Mouse (Mus musculus) intestine, embryonic 14.5 days (tissue): ENCODE data around the gene Cldn24. TPM values are rescaled to one million over a fixed set of nuclear protein-coding genes. Genes with fewer than 3 reads are reported as not detected.
"Not testable (repeated sequence)": the region's sequence is repeated elsewhere in the genome, so short reads cannot be mapped to it uniquely, and the experiment has no call there.

Experiments used
- ATAC-seq: fragments of 200-750 bp; cut with Nextera tagmentation; replicated peaks from 2 replicates; pipeline ENCODE4 v1.8.0; 2017; ENCODE audit warnings: low read depth, moderate number of reproducible peaks, moderate TSS enrichment, moderate library complexity; ENCODE audit not compliant: low FRiP score, low TSS enrichment
- DNase-seq: peaks from one replicate; pipeline ENCODE4 v3.0.0-alpha.2; 2018; ENCODE audit warnings: low spot score
- H3K27ac ChIP-seq: fragments of 300-500 bp; sonication (generic); 2 replicates; pipeline ENCODE4 v1.5.1; 2014; ENCODE audit warnings: low read depth, mild to moderate bottlenecking, control low read depth
- H3K27me3 ChIP-seq: fragments of 300-500 bp; sonication (generic); replicated peaks from 2 replicates; pipeline ENCODE4 v1.6.1; 2014; ENCODE audit warnings: low read length, control low read depth; ENCODE audit not compliant: control insufficient read depth, insufficient read depth
- H3K36me3 ChIP-seq: fragments of 300-500 bp; sonication (generic); 2 replicates; pipeline ENCODE4 v1.6.1; 2014; ENCODE audit warnings: low read length, control low read depth; ENCODE audit not compliant: control insufficient read depth, insufficient read depth
- H3K4me1 ChIP-seq: fragments of 300-500 bp; sonication (generic); replicated peaks from 2 replicates; pipeline ENCODE4 v1.6.1; 2014; ENCODE audit warnings: low read length, control low read depth, mixed read lengths; ENCODE audit not compliant: control insufficient read depth, insufficient read depth
- H3K4me2 ChIP-seq: fragments of 300-500 bp; sonication (generic); 2 replicates; pipeline ENCODE4 v1.6.1; 2014; ENCODE audit warnings: low read length
- H3K4me3 ChIP-seq: fragments of 300-500 bp; sonication (generic); 2 replicates; pipeline ENCODE4 v1.5.1; 2014; ENCODE audit warnings: low read depth, low read length, control low read depth, mixed read lengths
- H3K9ac ChIP-seq: fragments of 300-500 bp; sonication (generic); 2 replicates; pipeline ENCODE4 v1.6.1; 2014; ENCODE audit warnings: mild to moderate bottlenecking, low read length
- H3K9me3 ChIP-seq: fragments of 300-500 bp; sonication (generic); 2 replicates; pipeline ENCODE4 v1.6.1; 2016; ENCODE audit warnings: low read length, control low read depth; ENCODE audit not compliant: control insufficient read depth
- WGBS: fragments of 180-500 bp; shearing (Covaris S2); extraction: QIAGEN DNeasy Blood & Tissue Kit; methylation state at CpG from one replicate; pipeline ENCODE4 v1.1.7; 2014; 5-methylcytosine and 5-hydroxymethylcytosine counted together
- polyA plus RNA-seq: library from polyadenylated mRNA; unstranded; fragments of >200 nt; fragmentation: Nextera tagmentation; extraction: Ambion mirVana; gene quantifications from 2 replicates; pipeline ENCODE4 v1.2.1, GENCODE M21; 2014

Cldn24 gene
- polyA plus RNA-seq, 1 experiment from 2014 or later = not detected

DNA sequence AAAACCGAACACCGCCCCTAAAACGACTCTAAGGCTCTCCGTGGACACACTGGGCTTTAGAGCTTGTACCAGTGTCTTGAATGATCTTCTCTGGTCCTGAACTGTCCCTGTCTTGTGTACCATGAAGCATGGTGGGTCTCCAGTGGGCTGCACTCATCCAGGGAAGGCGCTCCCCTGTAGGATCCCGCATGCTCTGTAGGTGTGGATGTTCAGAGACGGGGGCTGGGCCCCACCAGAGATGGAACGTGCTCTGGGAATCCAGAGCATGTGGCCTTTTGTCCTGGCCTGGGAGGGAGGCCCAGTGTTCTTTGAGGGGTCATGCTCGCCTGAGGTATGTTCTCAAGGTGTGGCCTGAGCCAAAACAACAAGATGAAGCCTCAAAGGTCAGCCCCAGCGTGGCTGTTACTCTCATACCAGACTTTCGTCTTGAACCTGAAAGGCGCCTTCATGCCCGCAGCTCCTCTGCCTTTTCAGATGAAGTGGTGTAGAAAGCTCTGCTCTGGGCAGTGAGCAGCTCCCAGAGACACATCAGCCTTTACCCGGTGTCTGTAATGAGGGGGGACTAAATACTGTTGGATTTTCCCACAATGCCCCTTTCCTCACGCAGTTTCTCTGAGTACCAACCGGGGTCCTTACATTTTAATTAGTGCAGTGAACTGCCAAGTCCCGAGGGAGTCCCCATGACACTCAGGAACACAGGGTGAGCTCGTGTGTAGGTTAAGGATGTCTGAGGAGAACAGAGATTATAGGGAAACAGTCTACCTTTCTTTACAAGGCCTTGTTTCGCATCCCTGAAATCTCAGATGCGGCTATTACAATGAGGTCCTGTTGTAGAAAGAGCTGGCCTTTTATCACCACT is 800 bp upstream of the Cldn24 start:
- ATAC-seq = no peak
- no peak overlapping the region for H3K4me3 ChIP-seq
- no peaks in the 10 kb centered on the region for H3K27me3 ChIP-seq
- no peaks in the 10 kb centered on the region for H3K36me3 ChIP-seq
- H3K27ac ChIP-seq = no peak overlapping the region
- WGBS = 85% methylated on average over 20 of the region's 20 CpGs
- no peak overlapping the region for H3K9ac ChIP-seq
- no peak for DNase-seq
- H3K4me2 ChIP-seq = no peak overlapping the region
- H3K9me3 ChIP-seq = no peaks in the 10 kb centered on the region
- 0 out of 2 replicates have a peak, but pooled peaks cover 4% of the 10 kb centered on the region for H3K4me1 ChIP-seq

DNA sequence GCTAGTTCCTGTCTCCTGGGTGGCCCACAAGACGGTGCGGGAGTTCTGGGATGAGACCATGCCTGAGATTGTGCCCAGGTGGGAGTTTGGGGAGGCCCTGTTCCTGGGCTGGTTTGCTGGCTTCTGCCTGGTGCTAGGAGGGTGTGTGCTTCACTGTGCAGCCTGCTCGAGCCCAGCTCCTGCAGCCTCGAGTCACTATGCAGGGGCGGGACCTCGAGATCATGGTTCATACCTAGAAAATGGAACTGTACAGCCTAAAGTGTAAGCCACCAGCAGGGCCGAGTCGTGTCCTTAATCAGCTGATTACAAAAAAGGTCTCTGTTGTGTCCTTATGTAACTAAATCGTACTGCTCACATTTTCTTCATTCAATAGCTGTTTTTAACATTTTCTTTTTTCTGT is 598 bp downstream of the Cldn24 start:
- not testable (repeated sequence) for H3K9ac ChIP-seq, H3K27me3 ChIP-seq, DNase-seq, H3K4me2 ChIP-seq, H3K4me3 ChIP-seq, ATAC-seq, H3K36me3 ChIP-seq, H3K9me3 ChIP-seq, H3K27ac ChIP-seq, H3K4me1 ChIP-seq
- WGBS = 80% methylated on average over 7 of the region's 9 CpGs

DNA sequence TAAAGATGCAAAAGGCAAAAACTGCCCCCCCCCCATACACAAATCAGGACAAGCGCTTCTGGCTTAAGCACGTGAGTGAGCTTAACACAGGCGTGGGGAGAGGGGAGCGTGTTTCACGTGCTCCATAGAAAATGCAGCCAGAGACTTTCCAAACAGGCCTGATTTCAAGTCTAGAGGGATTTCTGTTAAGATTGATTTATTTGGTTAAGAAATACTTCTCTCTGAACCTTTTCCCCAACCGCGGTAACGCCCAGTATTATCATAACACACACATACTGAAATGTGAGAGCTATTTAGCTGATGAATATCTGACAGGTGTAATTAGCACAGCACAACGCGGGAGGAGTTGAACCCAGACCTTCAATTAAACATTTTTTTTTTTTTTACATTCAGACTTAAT is 1.8 kb downstream of the Cldn24 start:
- Histone ChIP-seq H3K27ac (no peak overlapping the region), H3K4me3 (no peak overlapping the region), H3K9me3 (no peaks in the 10 kb centered on the region), H3K9ac (no peak overlapping the region), H3K27me3 (no peaks in the 10 kb centered on the region), H3K36me3 (peaks cover 11% of the 10 kb centered on the region; the same call in 1 of the 2 replicates), H3K4me1 (0 out of 2 replicates have a peak, but pooled peaks cover 4% of the 10 kb centered on the region), H3K4me2 (no peak overlapping the region)
- 53% methylated on average over 10 of the region's 10 CpGs for WGBS
- ATAC-seq = no peak
- no peak for DNase-seq

DNA sequence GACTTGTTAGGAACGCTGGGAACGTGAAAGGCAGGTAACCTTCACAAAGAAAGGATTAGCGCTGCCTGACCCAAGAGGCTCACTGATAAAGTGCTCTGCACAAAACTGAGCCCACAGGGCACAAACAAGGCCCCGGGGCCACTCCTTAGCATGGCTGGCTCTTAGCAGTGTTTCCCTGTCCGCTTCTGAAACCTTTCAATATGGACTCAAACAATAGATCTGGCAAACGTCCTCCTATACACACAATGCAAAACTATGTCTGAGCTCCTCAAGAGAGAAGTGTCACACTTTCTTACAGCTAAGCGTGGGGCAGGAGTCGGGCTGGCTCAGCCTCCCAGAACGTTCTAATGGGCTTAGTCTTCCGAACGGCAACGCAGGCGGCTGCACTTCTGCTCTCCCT is 2.2 kb downstream of the Cldn24 start, which contains the start of gene Cldn22:
Gene Cldn22, plus strand, starts transcription at position 301 of the 400 bp plus-strand sequence.
- H3K4me1 ChIP-seq = 0 out of 2 replicates have a peak, but pooled peaks cover 4% of the 10 kb centered on the region
- H3K4me2 ChIP-seq = no peak within 1 kb of the TSS
- no peak within 1 kb of the TSS for H3K27ac ChIP-seq
- ATAC-seq (no peak), DNase-seq (no peak)
- H3K36me3 ChIP-seq = peaks cover 13% of the 10 kb centered on the region; the same call in 1 of the 2 replicates
- H3K9ac ChIP-seq = no peak within 1 kb of the TSS
- H3K27me3 ChIP-seq = no peaks in the 10 kb centered on the region
- no peaks in the 10 kb centered on the region for H3K9me3 ChIP-seq
- WGBS = 71% methylated on average over 13 of the region's 13 CpGs
- H3K4me3 ChIP-seq = no peak within 1 kb of the TSS

DNA sequence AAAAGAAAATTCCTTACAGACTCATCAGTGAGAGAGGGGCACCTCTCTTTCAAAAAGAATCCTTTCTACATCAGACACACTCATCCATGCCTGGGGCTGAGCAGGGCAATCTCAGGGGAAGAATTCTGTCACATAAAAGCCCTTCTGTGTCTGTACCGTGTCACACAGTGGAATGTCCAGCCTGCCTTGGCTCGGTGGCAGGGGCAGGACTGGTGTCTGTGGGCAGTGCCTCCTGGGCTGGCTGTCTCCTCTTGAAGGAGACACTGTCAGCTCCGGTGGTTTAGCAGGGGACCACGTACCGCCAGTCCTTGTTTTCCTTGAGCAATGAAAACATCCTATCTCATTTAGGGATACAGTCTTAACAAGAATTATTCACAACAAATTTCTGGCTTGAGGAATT is 3.7 kb downstream of the Cldn24 start:
- ATAC-seq (no peak), DNase-seq (no peak)
- Histone ChIP-seq H3K36me3 (peaks cover 27% of the 10 kb centered on the region), H3K4me1 (0 out of 2 replicates have a peak, but pooled peaks cover 4% of the 10 kb centered on the region), H3K4me2 (no peak overlapping the region), H3K4me3 (no peak overlapping the region), H3K9me3 (no peaks in the 10 kb centered on the region), H3K27me3 (no peaks in the 10 kb centered on the region), H3K9ac (no peak overlapping the region), H3K27ac (no peak overlapping the region)
- WGBS = 62% methylated on average over 5 of the region's 5 CpGs

DNA sequence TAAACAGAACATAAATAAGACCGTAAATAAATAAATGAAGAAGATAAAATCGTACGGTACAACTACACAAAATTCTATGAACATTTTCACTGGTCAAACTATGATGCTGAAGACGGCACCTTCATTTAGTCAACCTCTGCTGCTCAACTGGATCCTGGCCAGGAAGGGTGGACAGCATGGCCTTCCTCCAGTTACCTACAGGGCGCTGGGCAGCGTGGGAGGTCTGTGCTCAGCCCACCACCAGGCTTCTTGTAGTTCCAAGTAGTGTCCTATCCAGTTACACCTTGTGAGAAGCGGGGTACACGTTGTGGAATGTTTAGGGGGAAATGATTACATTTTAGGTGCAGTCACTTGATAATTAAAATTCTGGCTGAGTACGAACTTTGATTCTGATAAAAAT is 5.0 kb downstream of the Cldn24 start:
- ATAC-seq = no peak
- Histone ChIP-seq H3K27me3 (no peaks in the 10 kb centered on the region), H3K27ac (no peak overlapping the region), H3K4me2 (no peak overlapping the region), H3K4me1 (0 out of 2 replicates have a peak, but pooled peaks cover 4% of the 10 kb centered on the region), H3K9me3 (no peaks in the 10 kb centered on the region), H3K4me3 (no peak overlapping the region), H3K36me3 (peaks cover 33% of the 10 kb centered on the region), H3K9ac (no peak overlapping the region)
- no peak for DNase-seq
- 75% methylated on average over 9 of the region's 9 CpGs for WGBS

DNA sequence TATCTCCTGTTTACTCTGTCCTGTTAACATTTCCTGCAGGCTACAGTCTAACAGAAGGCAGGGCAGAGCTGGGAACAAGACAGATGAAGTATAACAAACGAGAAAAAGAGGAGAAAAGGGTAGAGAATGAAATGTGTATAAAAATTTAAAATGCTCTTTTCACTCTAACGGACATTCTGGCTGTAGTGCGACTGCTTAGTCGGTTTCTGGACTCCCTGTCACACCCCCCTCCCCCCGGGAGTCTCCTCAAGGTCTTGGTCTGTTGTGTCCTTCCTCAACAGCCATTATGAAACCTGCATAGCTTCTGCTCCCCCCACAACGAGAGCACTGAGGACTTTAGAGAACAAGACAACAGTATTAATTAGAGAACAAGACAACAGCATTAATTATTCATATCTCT is 10.7 kb downstream of the Cldn24 start:
- WGBS = 45% methylated on average over 6 of the region's 6 CpGs
- no peaks in the 10 kb centered on the region for H3K4me1 ChIP-seq

DNA sequence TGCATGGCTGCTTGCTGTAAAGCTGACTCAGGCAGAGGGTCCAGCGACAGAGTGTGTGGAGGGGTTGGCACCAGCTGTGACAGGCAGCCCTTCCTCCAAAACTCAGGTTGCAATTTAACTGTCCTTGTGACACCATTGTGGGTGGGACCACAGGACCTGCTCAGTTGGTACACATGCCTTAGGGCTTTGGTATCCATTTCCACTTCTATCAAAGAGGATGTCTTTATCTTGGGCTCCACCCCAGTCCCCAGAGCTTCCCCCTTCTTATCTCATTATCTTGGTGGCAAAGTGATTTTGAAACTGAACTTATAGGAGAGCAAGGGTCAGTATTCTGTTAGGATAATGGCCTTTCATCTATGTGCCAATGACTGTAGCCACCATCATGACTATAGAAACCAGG is 12.0 kb downstream of the Cldn24 start:
- no peak for ATAC-seq
- Histone ChIP-seq H3K9ac (no peak overlapping the region), H3K9me3 (no peaks in the 10 kb centered on the region)

More for the DNA sequence above, 10.7 kb downstream of the Cldn24 start:
- Histone ChIP-seq H3K9ac (no peak overlapping the region), H3K27ac (no peak overlapping the region), H3K9me3 (no peaks in the 10 kb centered on the region), H3K36me3 (peaks cover 35% of the 10 kb centered on the region), H3K4me3 (no peak overlapping the region), H3K4me2 (no peak overlapping the region), H3K27me3 (no peaks in the 10 kb centered on the region)
- DNase-seq = no peak
- ATAC-seq = no peak

More for the DNA sequence above, 12.0 kb downstream of the Cldn24 start:
- Histone ChIP-seq H3K4me3 (no peak overlapping the region), H3K27me3 (no peaks in the 10 kb centered on the region), H3K4me2 (no peak overlapping the region), H3K27ac (no peak overlapping the region), H3K36me3 (peaks cover 26% of the 10 kb centered on the region), H3K4me1 (no peaks in the 10 kb centered on the region)
- no peak for DNase-seq
- WGBS = 79% methylated on average over 1 of the region's 1 CpGs
